Mouse (Mus musculus) megakaryocyte progenitor cell, adult 5-6 weeks (primary cell): ENCODE measurements at regions not wholly inside any gene's neighbourhood (a gene's known extent, or its start where the extent isn't known, plus 50 kb on each side); places are given as distances from the start of the nearest gene placed in this dataset.
A peak's percentile ranks its signal among the peaks of the same experiment; 100 is the strongest.

Experiments used
- ATAC-seq: replicated peaks from 2 replicates; pipeline ENCODE4 v1.8.0; 2016; ENCODE audit warnings: mild to moderate bottlenecking, moderate TSS enrichment, inconsistent platforms; ENCODE audit not compliant: poor library complexity

DNA sequence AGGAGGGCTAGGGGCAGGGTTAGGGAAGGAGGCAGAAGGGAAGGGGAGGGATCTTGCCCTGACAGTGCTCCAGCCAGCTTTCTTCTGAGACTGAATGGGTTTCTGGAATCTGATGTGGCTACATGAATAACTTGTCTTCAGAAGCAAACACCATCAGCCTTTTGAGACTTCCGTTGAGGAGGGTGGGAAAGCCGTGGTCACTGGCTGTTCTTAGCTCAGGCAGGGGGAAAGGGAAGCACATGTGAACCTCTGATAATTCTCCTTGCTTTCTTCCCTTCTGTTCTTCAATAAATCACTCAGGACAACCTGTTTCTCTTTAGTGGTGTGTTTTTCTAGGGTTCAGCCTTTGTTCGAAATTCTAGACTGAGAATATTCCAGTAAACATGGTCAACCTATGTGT, 148.9 kb downstream of the Bcl11a start:
- ATAC-seq = peak; percentile 72

DNA sequence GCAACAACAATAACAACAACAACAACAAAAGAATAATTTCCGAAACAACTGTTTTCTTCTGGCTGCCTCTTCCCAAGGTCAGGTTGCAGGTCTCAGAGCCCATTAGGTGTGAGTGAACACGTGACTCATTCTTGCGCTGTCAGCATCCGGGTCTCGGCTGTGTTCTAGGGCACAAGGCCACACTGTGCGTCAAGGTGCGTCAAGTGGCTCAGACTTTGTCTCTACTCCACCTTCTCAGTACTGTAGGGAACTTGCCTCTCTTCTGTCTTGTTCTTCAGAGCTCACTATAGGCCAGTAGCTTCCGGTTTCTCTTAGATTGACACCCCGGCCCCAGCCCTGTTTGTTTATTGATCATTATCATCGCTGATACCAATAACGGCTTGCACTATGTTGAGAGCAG, 155.5 kb downstream of the Bcl11a start:
- ATAC-seq = no peak

DNA sequence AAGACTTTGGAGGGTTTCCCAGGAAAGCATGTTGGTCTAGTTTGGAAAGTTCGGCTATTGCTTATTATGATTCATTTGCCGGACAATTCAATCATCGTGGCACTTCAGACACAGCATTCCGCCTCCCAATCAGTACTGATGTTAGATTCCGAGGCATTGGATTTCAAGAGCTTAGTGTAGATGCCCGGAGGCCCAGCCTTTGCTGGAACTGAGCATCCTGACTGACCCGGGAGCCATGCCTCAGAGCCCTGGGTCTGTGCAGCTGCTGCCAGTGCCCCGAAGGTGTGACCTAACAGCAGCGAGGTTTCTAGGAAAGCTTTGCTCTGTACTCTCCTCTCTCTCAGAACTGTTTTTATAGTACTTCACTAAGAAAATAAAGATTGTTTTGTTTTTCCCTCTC, 156.0 kb downstream of the Bcl11a start:
- no peak for ATAC-seq

DNA sequence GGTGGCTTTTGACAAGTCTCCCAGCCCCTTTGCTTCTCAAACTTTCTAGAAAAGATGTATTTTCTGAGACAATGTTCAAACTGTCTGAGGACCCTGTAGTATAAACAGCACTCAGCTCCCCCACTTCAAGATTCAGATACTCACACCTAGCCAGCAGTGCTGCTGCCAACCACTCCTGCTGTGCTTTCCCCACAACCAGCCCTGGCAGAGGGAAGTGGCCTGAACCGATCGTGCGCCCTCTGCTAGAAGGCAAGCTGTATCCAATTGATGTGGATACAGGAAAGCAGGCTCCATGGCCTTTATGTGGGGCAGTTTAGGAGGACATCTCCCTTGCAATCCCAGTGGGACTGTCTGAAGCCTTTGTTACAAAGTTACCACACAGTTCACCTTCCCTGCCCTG, 156.6 kb downstream of the Bcl11a start:
- ATAC-seq = 0 out of 2 replicates have a peak, but pooled peaks have one; percentile 11

DNA sequence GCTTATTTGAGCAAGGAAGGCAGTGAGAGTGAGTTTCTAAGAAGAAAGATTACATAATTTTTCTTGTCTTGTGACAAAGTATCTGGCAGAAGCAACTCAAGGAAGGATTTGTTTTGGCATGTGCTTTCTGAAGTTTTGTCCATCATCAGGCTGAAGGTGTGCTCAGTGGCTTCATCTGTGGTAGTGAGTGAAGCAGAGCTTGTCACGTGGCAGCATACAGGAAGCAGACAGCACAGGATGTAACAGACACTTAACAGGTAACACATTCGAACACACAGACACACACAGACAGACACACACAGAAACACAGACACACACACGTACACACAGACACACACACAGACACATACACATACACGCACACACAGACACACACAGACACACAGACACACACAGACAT, 157.5 kb downstream of the Bcl11a start:
- ATAC-seq = no peak

DNA sequence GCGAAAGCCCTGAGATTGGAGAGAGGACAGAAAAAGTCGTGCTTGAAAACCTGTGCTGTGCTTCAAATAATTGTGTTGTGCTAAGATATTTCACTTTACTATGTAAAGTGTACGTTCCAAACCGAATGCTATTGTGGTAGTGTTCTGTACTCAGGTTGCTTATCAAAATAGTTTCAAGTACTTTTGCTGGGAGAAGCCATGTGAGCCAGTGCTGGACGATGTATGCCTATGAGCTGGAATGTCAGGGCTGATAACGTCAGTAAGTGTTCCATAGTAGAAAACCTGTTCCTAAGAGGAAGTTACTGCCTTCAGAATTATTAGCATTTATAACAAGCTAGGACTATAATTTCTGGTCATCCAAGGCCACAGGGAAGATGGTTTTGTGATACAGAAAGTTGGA, 161.8 kb downstream of the Bcl11a start:
- ATAC-seq = no peak

DNA sequence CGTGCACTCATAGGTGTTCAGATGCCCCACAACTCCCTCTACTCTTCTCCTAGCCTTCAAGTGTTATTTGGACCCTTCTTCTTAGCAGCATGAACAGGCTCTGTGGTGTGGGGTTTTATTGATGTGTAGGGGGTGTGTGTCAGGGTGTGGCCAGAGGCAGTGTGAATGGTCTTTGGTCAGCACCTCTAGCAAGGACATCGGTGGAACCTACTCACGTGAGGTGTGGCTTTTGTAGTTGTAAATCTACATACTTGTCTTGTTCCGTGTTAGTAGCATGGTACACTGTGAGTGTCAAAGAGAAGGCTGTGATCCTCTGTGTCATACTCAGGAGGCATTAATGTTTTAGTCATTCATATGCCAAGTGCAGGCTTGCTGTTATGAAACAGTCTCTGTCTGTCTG, 164.2 kb downstream of the Bcl11a start:
- ATAC-seq = no peak

DNA sequence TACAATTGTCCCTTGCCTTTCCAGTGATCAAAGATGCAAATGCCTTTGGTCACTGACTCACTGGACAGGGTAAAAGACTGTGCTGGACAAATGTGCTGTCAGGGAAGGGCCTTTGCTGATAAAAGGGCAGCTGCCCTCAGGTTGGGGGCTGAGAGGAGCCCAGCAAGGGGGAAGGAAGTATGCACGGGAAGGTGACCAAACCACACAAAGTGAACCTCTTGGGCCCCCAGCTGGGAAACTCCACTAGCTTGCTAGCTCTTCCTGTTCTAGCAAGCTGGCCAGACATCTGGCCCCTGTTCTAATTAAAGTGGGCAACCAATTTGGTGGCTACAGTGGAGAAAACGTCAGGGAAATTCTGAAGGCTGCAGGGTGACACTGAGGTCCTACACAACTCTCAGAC, 165.0 kb downstream of the Bcl11a start:
- ATAC-seq = peak; percentile 71

DNA sequence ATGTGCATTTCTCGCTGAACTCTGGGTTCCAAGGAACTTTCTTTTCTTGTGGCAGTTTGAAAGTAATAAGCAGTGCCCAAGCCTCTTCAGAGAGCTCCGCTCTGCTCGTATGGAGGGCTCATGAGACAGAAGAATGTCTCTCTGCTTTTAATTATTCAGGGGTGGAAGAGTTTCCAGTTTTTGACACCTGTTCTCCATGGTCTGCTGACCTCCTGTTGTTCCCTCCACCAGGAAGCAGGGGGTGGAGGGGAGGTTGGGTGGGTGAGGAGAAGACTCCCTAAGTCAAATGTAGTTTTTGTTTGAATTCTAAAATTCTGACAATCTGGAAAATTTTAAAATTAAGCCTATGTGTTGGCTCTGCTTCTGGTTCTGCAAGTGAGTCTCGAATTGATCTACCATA, 167.5 kb downstream of the Bcl11a start:
- no peak for ATAC-seq

DNA sequence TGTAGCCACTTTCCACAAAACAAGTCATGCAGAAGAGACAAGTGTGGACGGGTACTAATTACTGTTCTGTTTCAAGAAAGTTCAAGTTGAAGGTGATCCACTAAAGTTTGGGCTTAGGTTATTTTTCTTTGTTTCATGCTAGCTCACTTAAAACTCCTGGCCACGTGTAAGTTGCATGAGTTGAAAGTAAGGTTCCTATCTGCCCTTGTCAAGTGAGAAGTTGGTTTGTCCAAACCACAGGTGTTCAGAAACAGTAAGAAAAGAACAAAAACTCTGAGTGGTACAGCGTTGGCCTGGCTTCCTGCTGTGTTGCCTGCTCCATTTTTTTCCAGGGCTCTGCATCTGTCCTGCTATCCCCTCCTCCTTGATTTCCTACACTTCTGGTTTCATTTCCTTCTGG, 168.5 kb downstream of the Bcl11a start:
- ATAC-seq = no peak

DNA sequence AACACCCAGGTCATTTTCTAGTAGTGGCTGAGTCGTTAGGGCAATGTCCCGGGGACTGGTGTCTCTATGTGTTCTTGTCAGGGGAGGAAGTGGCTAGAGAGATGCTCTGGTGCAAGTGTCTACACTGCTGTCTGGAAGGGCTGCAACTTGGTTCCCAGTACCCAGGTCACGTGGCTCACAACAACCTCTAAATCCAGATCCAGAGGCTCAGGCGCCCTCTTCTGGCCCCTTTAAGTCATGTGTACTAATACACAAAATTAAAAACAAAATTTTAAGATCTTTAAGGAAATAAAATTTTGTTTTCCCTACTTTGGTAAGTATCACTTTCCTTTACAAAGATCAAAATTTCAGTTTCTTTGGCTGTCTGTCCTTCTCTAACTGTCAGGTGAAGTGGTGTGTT, 169.4 kb downstream of the Bcl11a start:
- no peak for ATAC-seq

DNA sequence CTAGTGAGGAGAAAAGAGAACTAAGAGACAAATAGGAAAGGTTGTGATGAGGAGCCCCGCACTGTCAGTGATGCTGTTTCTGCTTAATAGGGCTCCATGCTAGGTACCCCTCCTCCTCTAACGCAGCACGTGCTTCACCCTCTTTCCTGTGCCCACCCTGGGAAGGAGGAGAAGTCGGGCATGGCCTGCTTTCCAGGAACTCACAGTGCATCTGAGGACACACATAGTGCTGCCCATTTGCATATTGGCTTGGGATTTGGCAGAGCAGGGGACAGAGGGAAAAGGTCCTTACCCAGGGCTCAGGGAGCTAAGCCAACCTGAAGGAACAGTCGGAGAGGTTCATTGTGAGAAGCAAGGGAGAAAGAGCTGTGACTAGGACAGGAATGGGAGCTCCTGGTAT, 173.7 kb downstream of the Bcl11a start:
- no peak for ATAC-seq

DNA sequence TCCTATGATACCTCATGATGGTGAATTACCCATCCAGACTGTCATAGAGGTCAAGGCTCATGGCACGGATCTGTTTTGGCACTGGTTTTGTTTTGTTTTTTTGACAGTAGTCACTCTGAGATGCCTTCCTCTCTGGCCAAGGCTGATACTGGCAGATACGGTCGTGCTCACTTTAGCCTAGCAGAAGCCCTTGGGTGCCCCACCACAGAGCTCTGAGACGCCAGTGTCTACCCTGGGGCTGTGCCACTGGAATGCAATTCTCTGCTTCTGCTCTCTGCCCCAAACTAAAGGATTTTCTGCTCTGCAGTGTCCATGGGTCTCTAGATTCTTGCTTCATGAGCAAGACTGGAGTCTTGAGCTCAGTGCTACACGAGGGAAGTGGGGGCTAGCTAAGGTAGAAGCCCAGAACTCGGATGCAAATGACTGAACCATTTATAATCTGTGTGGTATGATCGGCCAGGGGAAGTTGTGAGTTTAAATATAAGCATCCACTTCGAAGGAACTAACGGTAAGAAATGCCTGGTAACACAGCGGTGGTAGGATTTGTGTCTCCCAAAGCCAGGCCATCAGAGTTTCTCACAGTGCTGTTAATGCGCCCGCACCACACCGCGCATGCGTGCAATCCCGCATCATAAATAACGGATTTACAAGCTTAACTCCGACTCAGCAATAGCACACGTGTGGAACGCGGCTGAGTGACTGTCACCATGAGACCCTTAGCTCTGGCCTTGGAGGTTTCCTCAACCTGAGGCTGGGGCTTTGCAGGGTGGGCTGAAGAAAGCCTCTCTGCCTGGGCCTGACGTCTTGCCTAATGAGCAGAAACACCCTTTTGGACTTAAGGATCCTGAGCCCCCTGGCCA, 177.6 kb downstream of the Bcl11a start:
- ATAC-seq = peak; percentile 20; the same call in 1 of the 2 replicates

DNA sequence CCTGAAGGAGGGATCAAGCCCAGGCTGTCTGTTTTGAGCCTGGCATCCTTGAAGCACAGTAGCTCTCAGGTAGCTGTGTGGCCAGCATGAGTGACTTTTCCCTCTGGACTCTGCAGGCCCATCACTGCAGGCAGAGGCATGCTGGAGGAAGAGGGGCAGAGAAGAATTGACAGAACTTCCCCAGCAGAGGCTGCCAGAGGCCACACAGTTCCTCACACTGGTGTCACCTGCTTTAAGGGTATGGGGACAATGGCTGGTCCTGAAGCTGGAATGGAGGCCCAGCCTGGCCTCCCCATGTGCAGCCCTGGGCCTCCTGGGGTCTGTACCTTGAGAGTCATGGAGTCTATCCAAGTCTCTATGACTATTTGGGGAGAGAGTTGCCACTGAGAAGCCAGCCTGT, 179.9 kb downstream of the Bcl11a start:
- peak; percentile 36; the same call in 1 of the 2 replicates for ATAC-seq

DNA sequence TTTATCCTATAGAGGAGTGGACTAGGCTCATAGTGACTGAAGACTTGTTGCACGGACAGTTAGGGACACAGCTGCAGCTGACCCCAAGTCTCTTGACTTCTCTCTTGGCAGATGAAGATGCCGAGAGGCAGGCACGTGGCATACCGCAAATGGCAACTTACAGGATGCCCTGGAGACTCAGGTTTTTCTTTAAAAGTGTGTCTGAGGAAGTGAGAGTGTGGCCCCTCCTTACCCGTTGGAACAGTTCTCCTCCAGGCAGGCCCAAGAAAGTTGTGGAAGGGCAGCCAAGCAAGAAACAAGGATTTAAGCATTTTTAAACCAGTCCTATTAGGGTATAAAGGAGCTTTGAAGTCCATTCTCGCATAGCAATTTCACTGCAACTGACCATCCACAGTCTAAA, 180.5 kb downstream of the Bcl11a start:
- ATAC-seq = peak; percentile 26; the same call in 1 of the 2 replicates

DNA sequence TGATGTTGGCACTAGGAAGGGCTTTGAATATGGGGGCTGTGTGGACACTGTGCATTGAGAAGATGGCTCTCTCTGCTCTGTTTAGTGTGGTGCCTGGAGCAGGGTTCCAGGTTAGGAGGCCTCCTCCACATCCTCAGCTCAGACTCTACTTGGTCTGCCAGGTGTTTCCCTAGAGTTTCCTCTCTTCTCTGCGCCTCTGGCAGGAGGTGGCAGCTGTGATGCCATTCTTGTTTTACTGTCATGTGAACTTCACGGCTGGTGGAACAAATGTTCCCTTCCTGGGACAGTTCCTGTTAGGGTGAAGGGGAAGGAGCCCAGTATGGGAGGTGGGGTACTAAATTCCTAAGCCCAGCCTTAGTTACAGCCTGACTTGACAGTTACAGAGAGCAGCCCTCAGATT, 181.8 kb downstream of the Bcl11a start:
- no peak for ATAC-seq

DNA sequence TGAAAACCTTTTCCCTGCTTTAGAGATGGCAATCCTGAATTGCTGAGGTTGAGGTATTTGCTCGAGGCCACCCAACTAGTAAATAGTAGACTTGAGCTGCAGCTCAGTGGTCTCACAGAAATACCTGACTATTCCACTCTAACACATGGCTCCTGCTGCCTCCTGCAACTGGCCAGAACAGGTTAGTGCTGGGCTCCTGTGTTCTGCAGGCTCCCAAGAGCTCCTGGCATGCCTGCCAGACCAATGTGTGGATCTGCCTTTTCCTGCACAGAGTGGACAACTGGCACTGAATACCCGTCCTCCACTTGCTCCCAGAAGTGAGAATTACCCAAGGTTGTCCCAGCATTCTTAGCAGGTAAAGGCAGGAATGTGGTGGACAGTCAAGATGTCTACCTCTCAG, 191.2 kb downstream of the Bcl11a start:
- ATAC-seq = no peak

DNA sequence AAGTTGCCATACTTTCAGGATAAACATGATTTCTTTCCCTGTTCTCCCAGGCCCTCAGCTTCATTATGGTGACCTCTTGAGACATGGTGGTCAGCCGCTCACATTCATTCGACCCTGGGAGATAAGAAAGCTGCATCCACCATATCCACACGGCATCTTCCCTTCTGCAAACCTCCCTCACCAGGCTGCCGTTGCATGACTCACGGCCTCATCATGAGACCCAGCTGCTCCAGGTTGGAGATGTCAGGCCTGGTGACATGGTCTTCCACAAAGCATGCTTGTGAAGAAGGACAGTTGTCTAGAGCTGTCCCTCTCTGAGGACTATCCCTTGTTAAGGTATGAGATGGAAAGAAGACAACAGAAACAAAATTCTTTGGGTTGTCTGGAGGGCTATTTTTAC, 203.8 kb downstream of the Bcl11a start:
- ATAC-seq = no peak

DNA sequence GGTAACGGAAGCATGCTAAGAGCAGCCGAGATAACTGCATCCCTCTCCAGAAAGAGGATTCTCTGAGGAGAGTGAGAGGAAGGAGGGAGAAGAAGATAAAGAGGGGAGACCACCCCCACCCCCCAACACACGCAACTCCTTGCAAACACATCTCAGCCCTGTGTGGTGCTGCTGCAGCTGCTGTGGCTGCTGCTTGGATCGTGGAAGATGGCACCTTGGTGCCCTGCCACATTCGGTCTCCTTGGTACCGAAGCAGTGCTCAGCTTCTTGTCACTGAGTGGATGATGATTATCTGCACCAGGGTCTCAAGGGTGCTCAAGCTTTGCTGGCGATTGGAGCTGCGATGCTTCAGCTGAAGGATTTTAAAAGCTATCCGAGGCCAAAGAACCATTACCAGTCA, 204.7 kb downstream of the Bcl11a start:
- no peak for ATAC-seq

DNA sequence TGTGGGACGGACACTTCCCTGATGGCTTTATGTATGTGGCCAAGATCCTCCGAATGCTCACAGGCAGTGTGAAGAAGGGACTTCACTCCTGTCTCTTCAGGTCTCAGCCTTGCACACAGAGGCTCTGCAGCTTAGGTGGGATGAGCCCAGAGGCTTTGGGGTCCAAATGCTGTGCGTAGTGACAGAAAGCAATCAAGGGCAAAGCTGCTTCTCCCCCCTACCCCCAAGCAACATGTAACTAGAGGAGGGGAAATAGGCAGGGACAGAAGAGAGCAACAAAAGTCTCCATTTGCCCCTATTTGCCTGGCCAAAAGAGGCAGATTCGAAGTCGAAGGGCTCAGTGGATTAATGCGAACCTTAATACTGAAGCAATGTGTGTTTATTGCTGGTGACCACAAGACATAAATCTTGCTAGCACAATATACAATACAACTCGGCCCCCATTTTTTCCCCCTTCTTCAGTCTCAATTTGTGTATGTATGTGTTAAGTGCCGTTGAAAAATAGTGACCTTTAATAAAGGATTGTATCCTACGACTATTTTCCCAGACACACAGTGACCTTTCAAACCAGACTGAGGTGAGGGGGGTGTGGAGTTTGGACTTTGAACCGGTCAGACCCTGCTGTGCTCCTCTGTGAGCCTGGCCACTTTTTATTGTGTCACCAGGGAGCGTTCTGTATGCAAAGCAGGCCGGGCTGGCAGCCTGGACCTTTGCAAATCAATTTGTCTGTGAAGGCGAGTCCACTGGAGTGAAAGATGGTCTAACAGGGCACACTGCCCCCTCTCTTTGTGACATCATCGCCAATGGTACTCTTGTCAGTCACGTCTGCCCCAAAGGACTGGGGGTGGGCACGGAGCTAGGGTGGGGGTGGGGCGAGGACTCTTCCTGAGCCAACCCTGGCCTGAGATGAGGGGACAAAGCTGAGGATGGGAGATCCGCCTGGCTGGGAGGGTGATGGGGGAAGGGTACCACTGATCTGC, 208.6 kb downstream of the Bcl11a start:
- ATAC-seq = no peak

DNA sequence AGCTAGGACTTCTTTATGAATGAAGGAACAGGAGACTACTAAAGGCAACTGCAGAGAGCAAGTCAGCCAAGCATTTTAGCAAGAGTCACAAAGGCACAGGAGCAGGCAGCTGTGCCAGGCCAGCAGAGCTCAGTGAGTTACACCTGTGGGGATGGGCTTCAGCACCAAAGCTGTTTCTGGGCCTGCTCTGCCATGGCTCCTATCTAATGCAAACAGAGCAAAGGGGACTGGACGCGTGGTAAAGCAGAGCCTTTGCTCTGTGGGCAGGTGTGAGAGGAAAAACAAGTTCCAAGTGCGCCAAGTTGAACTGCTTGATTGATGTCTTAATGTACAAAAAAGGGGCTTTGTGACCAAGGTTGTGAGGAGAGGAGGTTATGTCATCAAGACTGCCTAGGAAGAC, 215.4 kb downstream of the Bcl11a start:
- no peak for ATAC-seq
